Mouse (Mus musculus): ENCODE results near the gene Tmprss5. TPM values are rescaled to one million over a fixed set of nuclear protein-coding genes. Genes with fewer than 3 reads are reported as not detected.
A peak's percentile ranks its signal among the peaks of the same experiment; 100 is the strongest.

Tmprss5 gene
- polyA plus RNA-seq (2015; fragmentation: Nextera tagmentation; extraction: Ambion mirVana): 0.86 and 1.1 TPM in 2 replicates

- peaks cover 28% of the 10 kb centered on the region for H3K36me3 ChIP-seq (ENCODE audit: control insufficient read depth, insufficient read depth)
- ATAC-seq: no peak
- H3K27ac ChIP-seq (ENCODE audit: low read depth, low read length): no peak within 1 kb of the TSS
- H3K9me3 ChIP-seq (ENCODE audit: control insufficient read depth): no peaks in the 10 kb centered on the region
- TF ChIP-seq CTCF (IDR thresholded peaks at IDR 0.05; ENCODE audit: low read depth): no peak
- H3K9ac ChIP-seq (ENCODE audit: low read depth, low read length): no peak within 1 kb of the TSS
- no peak within 1 kb of the TSS for H3K4me2 ChIP-seq (replicated peaks; ENCODE audit: low read depth)
- 70% methylated on average over 5 of the region's 5 CpGs for WGBS
- no peaks in the 10 kb centered on the region for H3K4me1 ChIP-seq (replicated peaks; ENCODE audit: control insufficient read depth, insufficient read depth, low read length)
- no peak within 1 kb of the TSS for H3K4me3 ChIP-seq (ENCODE audit: low read depth, low read length)
- H3K27me3 ChIP-seq (replicated peaks; ENCODE audit: control insufficient read depth, insufficient read depth, low read length): no peaks in the 10 kb centered on the region
These were observed at the start of gene Tmprss5 for GRCm38 (mm10) chr9:49081107-49081506. TSS of gene Tmprss5 (plus strand) at chr9:49081260.

DNA sequence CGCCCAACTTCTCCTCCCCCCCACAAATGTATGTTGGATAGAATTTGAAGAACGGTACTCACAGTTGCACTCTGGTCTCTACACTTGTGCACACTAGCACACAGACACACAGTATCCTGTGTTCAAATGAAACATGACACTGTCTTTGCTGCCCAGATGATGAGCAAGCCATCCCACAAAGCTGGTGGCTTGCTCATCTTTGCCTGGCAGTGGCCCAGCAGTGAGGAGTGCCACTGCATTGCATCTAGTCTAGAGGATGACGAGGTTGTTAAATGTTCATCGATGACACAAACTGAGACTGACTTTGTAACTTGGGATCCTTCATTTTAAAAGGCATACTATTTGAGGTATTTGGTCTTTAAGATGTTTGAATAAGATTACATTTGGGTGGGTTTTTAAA, 46.3 kb upstream of the Tmprss5 start:
- H3K27ac ChIP-seq (ENCODE audit: low read depth, low read length): no peak overlapping the region
- H3K36me3 ChIP-seq (ENCODE audit: control insufficient read depth, insufficient read depth): peaks cover 50% of the 10 kb centered on the region
- no peak for TF ChIP-seq CTCF (IDR thresholded peaks at IDR 0.05; ENCODE audit: low read depth)
- ATAC-seq: no peak
- H3K27me3 ChIP-seq (replicated peaks; ENCODE audit: control insufficient read depth, insufficient read depth, low read length): no peaks in the 10 kb centered on the region
- WGBS: 94% methylated on average over 4 of the region's 4 CpGs
- no peak overlapping the region for H3K4me2 ChIP-seq (replicated peaks; ENCODE audit: low read depth)
- H3K9ac ChIP-seq (ENCODE audit: low read depth, low read length): no peak overlapping the region
- no peaks in the 10 kb centered on the region for H3K9me3 ChIP-seq (ENCODE audit: control insufficient read depth)
- no peak overlapping the region for H3K4me3 ChIP-seq (ENCODE audit: low read depth, low read length)
- no peaks in the 10 kb centered on the region for H3K4me1 ChIP-seq (replicated peaks; ENCODE audit: control insufficient read depth, insufficient read depth, low read length)

DNA sequence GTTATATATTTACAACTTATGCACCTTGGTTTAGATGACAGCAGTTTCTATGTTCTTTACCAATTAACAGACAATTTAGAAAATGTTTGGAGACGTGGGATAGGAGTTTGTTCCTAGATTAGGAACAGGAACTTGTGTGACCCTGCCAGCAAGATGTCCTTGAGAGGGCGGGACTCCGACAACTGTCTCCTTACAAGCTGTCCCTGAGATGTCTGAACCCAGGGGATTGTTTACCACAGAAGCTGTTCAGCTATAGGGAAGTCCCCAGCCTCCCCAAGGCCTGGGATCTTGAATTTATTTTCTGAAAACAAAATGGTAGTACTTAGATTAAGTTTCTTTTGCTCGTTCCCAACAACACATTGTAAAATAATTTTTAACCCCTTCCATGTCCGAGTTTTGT, 30.2 kb upstream of the Tmprss5 start:
- H3K9me3 ChIP-seq (ENCODE audit: control insufficient read depth): no peaks in the 10 kb centered on the region
- no peak overlapping the region for H3K4me3 ChIP-seq (ENCODE audit: low read depth, low read length)
- H3K27ac ChIP-seq (ENCODE audit: low read depth, low read length): no peak overlapping the region
- no peak for ATAC-seq
- H3K9ac ChIP-seq (ENCODE audit: low read depth, low read length): no peak overlapping the region
- no peaks in the 10 kb centered on the region for H3K4me1 ChIP-seq (replicated peaks; ENCODE audit: control insufficient read depth, insufficient read depth, low read length)
- WGBS: 65% methylated on average over 5 of the region's 5 CpGs
- no peaks in the 10 kb centered on the region for H3K27me3 ChIP-seq (replicated peaks; ENCODE audit: control insufficient read depth, insufficient read depth, low read length)
- H3K4me2 ChIP-seq (replicated peaks; ENCODE audit: low read depth): no peak overlapping the region
- no peak for TF ChIP-seq CTCF (IDR thresholded peaks at IDR 0.05; ENCODE audit: low read depth)
- no peaks in the 10 kb centered on the region for H3K36me3 ChIP-seq (ENCODE audit: control insufficient read depth, insufficient read depth)

DNA sequence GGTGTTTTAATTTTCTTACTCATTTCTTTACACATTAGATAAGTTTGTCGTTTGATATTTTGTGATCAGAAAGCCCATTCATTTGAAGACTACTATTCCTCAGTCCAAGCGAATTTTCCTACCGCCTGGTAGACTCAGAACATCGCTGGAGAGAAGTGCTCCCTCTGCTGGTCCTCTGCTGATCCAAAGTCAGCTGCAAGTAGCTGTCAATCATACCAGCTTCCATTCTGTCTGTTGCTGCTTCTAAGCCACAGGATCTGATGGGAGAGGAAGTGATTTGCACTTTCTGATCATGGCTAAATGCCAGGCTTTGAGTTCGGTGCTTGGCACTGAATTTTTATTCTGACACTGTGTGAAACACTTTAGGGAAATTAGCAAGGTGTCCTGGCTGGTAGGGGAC, 29.7 kb upstream of the Tmprss5 start:
- no peaks in the 10 kb centered on the region for H3K36me3 ChIP-seq (ENCODE audit: control insufficient read depth, insufficient read depth)
- H3K4me2 ChIP-seq (replicated peaks; ENCODE audit: low read depth): no peak overlapping the region
- no peaks in the 10 kb centered on the region for H3K4me1 ChIP-seq (replicated peaks; ENCODE audit: control insufficient read depth, insufficient read depth, low read length)
- no peaks in the 10 kb centered on the region for H3K27me3 ChIP-seq (replicated peaks; ENCODE audit: control insufficient read depth, insufficient read depth, low read length)
- H3K9me3 ChIP-seq (ENCODE audit: control insufficient read depth): no peaks in the 10 kb centered on the region
- ATAC-seq: no peak
- H3K9ac ChIP-seq (ENCODE audit: low read depth, low read length): no peak overlapping the region
- H3K27ac ChIP-seq (ENCODE audit: low read depth, low read length): no peak overlapping the region
- no peak overlapping the region for H3K4me3 ChIP-seq (ENCODE audit: low read depth, low read length)
- TF ChIP-seq CTCF (IDR thresholded peaks at IDR 0.05; ENCODE audit: low read depth): peak; percentile 90
- 8% methylated on average over 5 of the region's 5 CpGs for WGBS

- H3K36me3 ChIP-seq (ENCODE audit: control insufficient read depth, insufficient read depth): peaks cover 7% of the 10 kb centered on the region; the same call in 1 of the 2 replicates
- H3K4me3 ChIP-seq (ENCODE audit: low read depth, low read length): no peak overlapping the region
- H3K9ac ChIP-seq (ENCODE audit: low read depth, low read length): no peak overlapping the region
- H3K4me2 ChIP-seq (replicated peaks; ENCODE audit: low read depth): no peak overlapping the region
- H3K27me3 ChIP-seq (replicated peaks; ENCODE audit: control insufficient read depth, insufficient read depth, low read length): no peaks in the 10 kb centered on the region
- H3K4me1 ChIP-seq (replicated peaks; ENCODE audit: control insufficient read depth, insufficient read depth, low read length): no peaks in the 10 kb centered on the region
- ATAC-seq: no peak
- no peak for TF ChIP-seq CTCF (IDR thresholded peaks at IDR 0.05; ENCODE audit: low read depth)
- WGBS: 66% methylated on average over 3 of the region's 3 CpGs
- H3K27ac ChIP-seq (ENCODE audit: low read depth, low read length): no peak overlapping the region
- H3K9me3 ChIP-seq (ENCODE audit: control insufficient read depth): no peaks in the 10 kb centered on the region
These were observed 27.0 kb upstream of the Tmprss5 start for GRCm38 (mm10) chr9:49054028-49054427.

- no peak for TF ChIP-seq CTCF (IDR thresholded peaks at IDR 0.05; ENCODE audit: low read depth)
- H3K27ac ChIP-seq (ENCODE audit: low read depth, low read length): no peak within 1 kb of the TSS
- H3K9ac ChIP-seq (ENCODE audit: low read depth, low read length): peak within 1 kb of the TSS; percentile 63
- H3K4me1 ChIP-seq (replicated peaks; ENCODE audit: control insufficient read depth, insufficient read depth, low read length): no peaks in the 10 kb centered on the region
- ATAC-seq: peak; percentile 99
- no peaks in the 10 kb centered on the region for H3K9me3 ChIP-seq (ENCODE audit: control insufficient read depth)
- WGBS: under 1% methylated on average over 53 of the region's 53 CpGs
- H3K4me3 ChIP-seq (ENCODE audit: low read depth, low read length): peak within 1 kb of the TSS; percentile 66
- peak within 1 kb of the TSS; percentile 72 for H3K4me2 ChIP-seq (replicated peaks; ENCODE audit: low read depth)
- H3K36me3 ChIP-seq (ENCODE audit: control insufficient read depth, insufficient read depth): peaks cover 17% of the 10 kb centered on the region
- H3K27me3 ChIP-seq (replicated peaks; ENCODE audit: control insufficient read depth, insufficient read depth, low read length): no peaks in the 10 kb centered on the region
These were observed 25.5 kb upstream of the Tmprss5 start, which contains the start of gene Zw10 for GRCm38 (mm10) chr9:49055333-49056205. TSS of gene Zw10 (plus strand) at chr9:49055613.

Measured in intestine, postnatal 0 days (tissue).